23 mouse cellular contexts compared by ENCODE assay signal in the genomic region with DNA sequence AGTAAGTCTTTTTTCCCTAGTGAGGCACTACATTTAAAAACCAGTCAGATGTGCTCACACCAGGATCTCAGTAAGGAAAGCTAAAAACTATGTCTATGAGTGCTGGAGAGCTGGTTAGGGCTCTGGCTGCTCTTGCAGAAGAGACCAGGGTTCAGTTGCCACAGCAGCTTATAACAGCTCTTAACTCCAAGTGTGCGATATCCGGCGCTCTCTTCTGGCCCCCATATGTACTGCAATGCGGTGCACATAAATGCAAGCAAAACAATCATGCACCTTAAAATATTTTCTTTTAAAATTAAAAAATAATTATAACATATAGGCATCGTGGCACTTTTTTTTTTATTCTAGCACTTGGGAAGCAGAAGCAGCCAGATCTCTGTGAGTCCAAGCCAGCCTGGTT. TPM values are rescaled to one million over a fixed set of nuclear protein-coding genes. Genes with fewer than 3 reads are reported as not detected.
DNase-seq lines count a peak whose midpoint lies in the region; ATAC-seq and TF ChIP-seq lines count a peak whose summit lies in the region.
"Had no signal": no experiment of that assay in that cellular context is flagged by ENCODE, and none has a peak within 500 bp of the region (broad histone marks: within the 10 kb centered on the region; RNA-seq: fewer than 3 reads in every experiment).

No protein-coding gene starts in this region.

- no peak overlapping the region for H3K27ac ChIP-seq in layer of hippocampus, adult 2 months
- H3K27ac ChIP-seq in liver, postnatal 0 days (ENCODE audit: low read depth) = no peak overlapping the region
- H3K27ac ChIP-seq: embryonic facial prominence, embryonic 15.5 days; hindbrain, embryonic 10.5 days; hindbrain, postnatal 0 days; macrophage; midbrain, embryonic 12.5 days; neural tube, embryonic 12.5 days had no signal

- peaks cover 44% of the 10 kb centered on the region for H3K4me1 ChIP-seq in liver, postnatal 0 days (ENCODE audit: insufficient read depth)
- H3K4me1 ChIP-seq: hindbrain, embryonic 10.5 days; midbrain, embryonic 12.5 days; neural tube, embryonic 12.5 days had no signal

- no peak for ATAC-seq in liver, postnatal 0 days
- ATAC-seq: forebrain, embryonic 16.5 days; hindbrain, postnatal 0 days had no signal

- H3K4me3 ChIP-seq in layer of hippocampus, adult 2 months = no peak overlapping the region
- H3K4me3 ChIP-seq in liver, postnatal 0 days (ENCODE audit: low read depth, low read length) = no peak overlapping the region
- H3K4me3 ChIP-seq: embryonic facial prominence, embryonic 15.5 days; heart, embryonic 10.5 days; hindbrain, embryonic 10.5 days; midbrain, embryonic 12.5 days; neural tube, embryonic 12.5 days had no signal

- DNase-seq in layer of hippocampus, adult 2 months (ENCODE audit: low spot score in 2 of 2) = no peak
- no peak for DNase-seq in layer of hippocampus, adult 8-10 months (ENCODE audit: low spot score in 2 of 2)
- peak; percentile 15 for DNase-seq in thymus, postnatal 25 days
- no peak for DNase-seq in thymus, adult 18-20 months
- no peak for DNase-seq in liver, postnatal 0 days
- DNase-seq in right cerebral cortex, postnatal 4 days = no peak
- DNase-seq in lung, postnatal 25 days (ENCODE audit: low spot score) = no peak
- DNase-seq: adrenal gland, adult 2 months; cerebellum, adult 11 months; cerebellum, postnatal 36 days; gastrocnemius, postnatal 36 days; kidney, adult 18-20 months; kidney, postnatal 10 days; lung, adult 2 months; right cerebral cortex, adult 18-20 months had no signal

- TF ChIP-seq CTCF in layer of hippocampus, adult 2 months (conservative IDR thresholded peaks at IDR 0.05) = peak; percentile 29
- TF ChIP-seq CTCF in liver, postnatal 0 days (IDR thresholded peaks at IDR 0.05; ENCODE audit: low read depth) = peak; percentile 20; the same call in 1 of the 2 replicates

- H3K9me3 ChIP-seq in liver, postnatal 0 days (ENCODE audit: low read length) = no peaks in the 10 kb centered on the region
- H3K9me3 ChIP-seq: embryonic facial prominence, embryonic 15.5 days; heart, embryonic 10.5 days; hindbrain, embryonic 10.5 days; midbrain, embryonic 12.5 days; neural tube, embryonic 12.5 days had no signal

- H3K9ac ChIP-seq in liver, postnatal 0 days (replicated peaks) = no peak overlapping the region
- H3K9ac ChIP-seq: embryonic facial prominence, embryonic 15.5 days; midbrain, embryonic 12.5 days; neural tube, embryonic 12.5 days had no signal

- peaks cover 19% of the 10 kb centered on the region; the same call in 1 of the 2 replicates for H3K36me3 ChIP-seq in liver, postnatal 0 days (replicated peaks; ENCODE audit: insufficient read depth, low read length)
- H3K36me3 ChIP-seq: embryonic facial prominence, embryonic 15.5 days; hindbrain, embryonic 10.5 days; midbrain, embryonic 12.5 days; neural tube, embryonic 12.5 days had no signal

- TF ChIP-seq EP300 in liver, postnatal 0 days (IDR thresholded peaks at IDR 0.05; ENCODE audit: low read depth) = no peak

- 91% methylated on average over 5 of the region's 5 CpGs for whole genome bisulfite sequencing in liver, postnatal 0 days (ENCODE audit: insufficient replicate concordance)

- no peak overlapping the region for H3K4me2 ChIP-seq in liver, postnatal 0 days (ENCODE audit: low read depth, low read length)
- H3K4me2 ChIP-seq: embryonic facial prominence, embryonic 15.5 days; midbrain, embryonic 12.5 days; neural tube, embryonic 12.5 days had no signal

- no peaks in the 10 kb centered on the region for H3K27me3 ChIP-seq in liver, postnatal 0 days (ENCODE audit: insufficient read depth, low read length)
- H3K27me3 ChIP-seq: embryonic facial prominence, embryonic 15.5 days; midbrain, embryonic 12.5 days; neural tube, embryonic 12.5 days had no signal

RNA-seq across cellular contexts. Expression of gene Tbc1d8, which starts 49.5 kb away (rescaled TPM):
- total RNA-seq in layer of hippocampus, adult 2 months (2021) = 10 to 100 TPM; 10.6 to 14.3 TPM
- total RNA-seq in layer of hippocampus, adult 8-10 months (2022) = 10 to 100 TPM; 13.4 to 15.4 (median 15.0) TPM
- polyA plus RNA-seq in liver, postnatal 0 days (2015; fragmentation: Nextera tagmentation; extraction: Ambion mirVana) = 7.2 and 8.8 TPM in 2 replicates
